Mouse (Mus musculus) MEL (cell line): ENCODE data around the gene Pelo. TPM values are rescaled to one million over a fixed set of nuclear protein-coding genes. Genes with fewer than 3 reads are reported as not detected.
A peak's percentile ranks its signal among the peaks of the same experiment; 100 is the strongest.

Experiments used
- DNase-seq: peaks from one replicate; pipeline ENCODE4 v3.0.0; 2011; ENCODE audit warnings: low read depth, low spot score
- H3K27ac ChIP-seq: 2 replicates; pipeline ENCODE4 v1.5.1; 2012; ENCODE audit warnings: low read depth, mild to moderate bottlenecking, control low read depth, low read length, moderate library complexity; ENCODE audit not compliant: control insufficient read depth
- H3K27me3 ChIP-seq, 2 experiments: fragments of 150-350 bp in 1 of 2; sonication (generic) in 1 of 2; 2 replicates each; pipeline ENCODE4 v1.6.1; 2012; ENCODE audit warnings: low read length in 2 of 2, mild to moderate bottlenecking in 2 of 2, improper control_type of control experiment in 1 of 2, moderate library complexity in 1 of 2; ENCODE audit not compliant: insufficient read depth in 2 of 2, control insufficient read depth in 1 of 2
- H3K36me3 ChIP-seq, 2 experiments: 2 replicates each; pipeline ENCODE4 v1.6.1; 2012 to 2014; ENCODE audit warnings: low read length in 2 of 2, improper control_type of control experiment in 1 of 2, inconsistent platforms in 1 of 2, mild to moderate bottlenecking in 1 of 2; ENCODE audit not compliant: insufficient read depth in 2 of 2, control insufficient read depth in 1 of 2
- H3K4me1 ChIP-seq, 2 experiments: fragments of 150-350 bp in 1 of 2; sonication (generic) in 1 of 2; 2 replicates each; pipeline ENCODE4 v1.6.1; 2012; ENCODE audit warnings: low read length in 2 of 2, improper control_type of control experiment in 1 of 2, mild to moderate bottlenecking in 1 of 2; ENCODE audit not compliant: insufficient read depth in 2 of 2, control insufficient read depth in 1 of 2
- H3K4me3 ChIP-seq, 2 experiments: fragments of 150-350 bp in 1 of 2; sonication (generic) in 1 of 2; 2 replicates each; pipeline ENCODE4 v1.5.1; 2012; ENCODE audit warnings: low read depth in 2 of 2, low read length in 2 of 2, mild to moderate bottlenecking in 2 of 2, moderate library complexity in 2 of 2, control low read depth in 1 of 2, improper control_type of control experiment in 1 of 2; ENCODE audit not compliant: control insufficient read depth in 1 of 2, insufficient read depth in 1 of 2
- H3K79me2 ChIP-seq: 2 replicates; pipeline ENCODE4 v1.6.1; 2012; ENCODE audit warnings: mild to moderate bottlenecking, low read length, moderate library complexity; ENCODE audit not compliant: control insufficient read depth, poor library complexity, insufficient read depth
- H3K9ac ChIP-seq: 2 replicates; pipeline ENCODE4 v1.6.1; 2012; ENCODE audit warnings: low read depth, mild to moderate bottlenecking, control low read depth, low read length, moderate library complexity; ENCODE audit not compliant: control insufficient read depth, poor library complexity, severe bottlenecking
- H3K9me3 ChIP-seq: fragments of 150-350 bp; sonication (generic); replicated peaks from 2 replicates; pipeline ENCODE4 v1.6.1; 2012; ENCODE audit warnings: mild to moderate bottlenecking, low read length, improper control_type of control experiment, moderate library complexity; ENCODE audit not compliant: insufficient read depth
- CHD1 ChIP-seq: IDR thresholded peaks from 2 replicates; pipeline ENCODE4 v1.6.1; 2012; ENCODE audit warnings: low read depth, mild to moderate bottlenecking, inconsistent platforms, low read length, improper control_type of control experiment
- E2F4 ChIP-seq: IDR thresholded peaks from 2 replicates; pipeline ENCODE4 v1.6.1; 2011; ENCODE audit warnings: low read depth, low read length, improper control_type of control experiment, borderline replicate concordance
- ELF1 ChIP-seq: IDR thresholded peaks from 2 replicates; pipeline ENCODE4 v1.6.1; 2014; ENCODE audit warnings: low read depth, mild to moderate bottlenecking, inconsistent platforms, low read length, improper control_type of control experiment, moderate library complexity
- GABPA ChIP-seq: IDR thresholded peaks from 2 replicates; pipeline ENCODE4 v1.6.1; 2012; ENCODE audit warnings: low read depth, mild to moderate bottlenecking, inconsistent platforms, low read length, improper control_type of control experiment, moderate library complexity
- GATA1 ChIP-seq: IDR thresholded peaks from 2 replicates; pipeline ENCODE4 v1.6.1; 2011; ENCODE audit warnings: low read depth, low read length, improper control_type of control experiment
- JUND ChIP-seq: IDR thresholded peaks from 2 replicates; pipeline ENCODE4 v1.6.1; 2011; ENCODE audit warnings: low read depth, mild to moderate bottlenecking, improper control_type of control experiment, low read length
- MAFK ChIP-seq: IDR thresholded peaks from 2 replicates; pipeline ENCODE4 v1.6.1; 2011; ENCODE audit warnings: low read depth, mild to moderate bottlenecking, low read length, improper control_type of control experiment, borderline replicate concordance
- MEF2A ChIP-seq: IDR thresholded peaks from 2 replicates; pipeline ENCODE4 v1.6.1; 2014; ENCODE audit warnings: low read depth, mild to moderate bottlenecking, inconsistent platforms, low read length, improper control_type of control experiment; ENCODE audit not compliant: poor library complexity, insufficient replicate concordance, severe bottlenecking; ENCODE audit errors: extremely low read depth
- MYC ChIP-seq: IDR thresholded peaks from 2 replicates; pipeline ENCODE4 v1.6.1; 2011; ENCODE audit warnings: low read depth, mild to moderate bottlenecking, low read length, improper control_type of control experiment, moderate library complexity
- NELFE ChIP-seq: IDR thresholded peaks from 2 replicates; pipeline ENCODE4 v1.6.1; 2011; ENCODE audit warnings: low read depth, low read length, improper control_type of control experiment
- NRF1 ChIP-seq: IDR thresholded peaks from 2 replicates; pipeline ENCODE4 v1.6.1; 2014; ENCODE audit warnings: low read depth, mild to moderate bottlenecking, inconsistent platforms, low read length, improper control_type of control experiment, moderate library complexity; ENCODE audit not compliant: poor library complexity, insufficient read depth, severe bottlenecking
- POLR2AphosphoS2 ChIP-seq: IDR thresholded peaks from 2 replicates; pipeline ENCODE4 v1.6.1; 2011; ENCODE audit warnings: low read length, improper control_type of control experiment
- POLR2AphosphoS5 ChIP-seq: IDR thresholded peaks from 2 replicates; pipeline ENCODE4 v1.6.1; 2012; ENCODE audit warnings: low read depth, borderline replicate concordance, mild to moderate bottlenecking, inconsistent platforms, low read length, moderate library complexity, mixed read lengths
- TBP ChIP-seq: IDR thresholded peaks from 2 replicates; pipeline ENCODE4 v1.8.0; 2011; ENCODE audit warnings: low read depth, low read length, improper control_type of control experiment
- USF1 ChIP-seq: IDR thresholded peaks from 2 replicates; pipeline ENCODE4 v1.6.1; 2014; ENCODE audit warnings: low read depth, mild to moderate bottlenecking, inconsistent platforms, low read length, improper control_type of control experiment, moderate library complexity
- USF2 ChIP-seq, 2 experiments: IDR thresholded peaks; 2 replicates each; pipeline ENCODE4 v1.6.1; 2011 to 2012; ENCODE audit warnings: improper control_type of control experiment in 2 of 2, low read length in 2 of 2, borderline replicate concordance in 1 of 2, inconsistent platforms in 1 of 2, low read depth in 1 of 2, mild to moderate bottlenecking in 1 of 2; ENCODE audit not compliant: insufficient read depth in 1 of 2
- ZC3H11A ChIP-seq: IDR thresholded peaks from 2 replicates; pipeline ENCODE4 v1.6.1; 2012; ENCODE audit warnings: low read depth, mild to moderate bottlenecking, inconsistent platforms, low read length, improper control_type of control experiment
- ZKSCAN1 ChIP-seq: IDR thresholded peaks from 2 replicates; pipeline ENCODE4 v1.6.1; 2012; ENCODE audit warnings: low read depth, mild to moderate bottlenecking, inconsistent platforms, low read length, improper control_type of control experiment, moderate library complexity
- ZMIZ1 ChIP-seq: IDR thresholded peaks from 2 replicates; pipeline ENCODE4 v1.6.1; 2012; ENCODE audit warnings: low read depth, mild to moderate bottlenecking, inconsistent platforms, low read length, improper control_type of control experiment, moderate library complexity
- polyA plus RNA-seq, 2 experiments: library from polyadenylated mRNA; stranded (reverse) in 1 of 2; unstranded in 1 of 2; fragments of >175 nt in 1 of 2; fragments of >200 nt in 1 of 2; gene quantifications; 2 replicates each; pipeline versions ENCODE4 v1.2.1 to v1.2.4; 2012; ENCODE audit warnings: low replicate concordance in 2 of 2, low read depth in 1 of 2; ENCODE audit not compliant: insufficient read length in 2 of 2, insufficient read depth in 1 of 2, missing spikeins in 1 of 2
- total RNA-seq: library from RNA; depleted of rRNA; stranded (reverse); fragments of 300-350 nt; gene quantifications from 2 replicates; pipeline ENCODE4 v1.2.3, GENCODE M21; 2012

Pelo gene
- total and polyA plus RNA-seq, 3 experiments = 32.6 to 39.7 TPM; not detected in 1

DNA sequence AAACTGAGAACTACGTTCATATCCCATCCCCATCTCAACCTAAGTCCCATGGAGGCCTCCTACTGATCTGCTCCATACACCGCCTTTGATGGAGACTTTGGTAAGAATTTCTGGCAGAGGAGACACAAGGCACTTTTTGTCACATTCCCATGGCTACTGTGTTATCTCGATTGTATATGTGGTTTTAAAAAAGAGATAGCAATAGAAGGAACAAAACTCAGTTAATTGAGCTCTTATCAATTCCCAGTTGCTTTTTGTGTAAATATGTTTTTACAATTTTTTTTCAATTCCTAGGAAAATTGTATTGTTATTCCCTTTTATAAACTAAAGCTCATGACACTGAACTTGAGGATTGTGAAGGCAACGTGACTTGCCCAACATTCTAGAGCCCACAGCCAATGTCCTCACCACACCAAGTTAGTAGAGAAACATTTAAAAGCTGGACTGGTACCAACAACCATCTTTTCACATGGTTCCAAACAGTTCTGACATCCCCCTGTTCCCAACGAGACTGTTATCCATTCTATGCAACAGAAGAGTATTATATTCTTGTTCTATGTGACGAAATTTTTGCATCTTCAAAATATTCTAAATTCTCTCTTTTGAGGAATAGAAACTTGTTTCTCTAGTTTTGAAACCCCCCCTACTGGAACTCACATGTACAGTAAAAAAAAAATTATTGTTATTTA is 10.8 kb downstream of the Pelo start:
- no peaks in the 10 kb centered on the region for H3K36me3 ChIP-seq
- H3K79me2 ChIP-seq = no peaks in the 10 kb centered on the region
- TF ChIP-seq CHD1 (no peak), ZC3H11A (no peak), MAFK (no peak), MEF2A (no peak), POLR2AphosphoS5 (no peak), GATA1 (peak; percentile 51)
- H3K4me3 ChIP-seq = no peak overlapping the region
- H3K9ac ChIP-seq = no peak overlapping the region
- no peaks in the 10 kb centered on the region for H3K4me1 ChIP-seq
- no peak for DNase-seq
- H3K27me3 ChIP-seq = no peaks in the 10 kb centered on the region
- H3K27ac ChIP-seq = no peak overlapping the region
- no peaks in the 10 kb centered on the region for H3K9me3 ChIP-seq

DNA sequence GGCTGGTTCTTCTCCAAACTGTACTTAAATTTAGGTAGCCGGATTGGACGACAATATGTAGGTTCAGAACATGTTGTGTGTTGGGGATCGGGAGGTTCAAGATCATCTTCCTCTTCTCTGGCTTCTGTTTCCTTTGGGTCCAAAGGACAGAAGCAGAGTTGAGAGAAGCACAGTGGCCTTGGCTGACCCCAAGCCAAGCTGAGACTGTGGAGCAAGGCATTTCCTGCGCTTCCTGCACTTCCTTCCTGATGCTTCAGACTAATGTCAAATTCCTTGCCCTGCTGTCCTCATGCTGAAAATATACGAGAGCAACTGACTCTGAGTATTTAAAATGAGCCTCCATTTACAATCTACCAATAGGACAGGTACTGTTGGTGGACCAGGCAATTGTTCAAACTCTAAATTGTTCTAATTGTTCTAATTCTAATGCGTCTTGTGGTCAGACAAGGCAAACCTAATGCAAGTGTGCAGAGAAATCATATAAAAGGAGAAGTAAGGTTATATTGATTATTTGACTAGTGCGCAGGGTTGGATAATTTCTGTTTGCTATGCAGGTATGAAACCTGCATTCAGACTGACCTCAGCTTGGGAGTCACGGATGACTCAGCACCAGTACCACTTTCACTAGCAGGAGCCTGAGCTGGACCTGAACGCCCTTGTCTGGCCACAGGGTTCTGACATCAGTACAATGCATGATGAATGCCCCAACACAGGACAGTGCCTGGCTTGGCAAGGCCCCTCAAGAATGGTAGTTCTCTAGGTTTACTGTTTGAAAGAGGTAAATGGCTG is 12.4 kb downstream of the Pelo start:
- Histone ChIP-seq H3K9me3 (no peaks in the 10 kb centered on the region), H3K27me3 (no peaks in the 10 kb centered on the region), H3K27ac (no peak overlapping the region), H3K36me3 (no peaks in the 10 kb centered on the region), H3K79me2 (no peaks in the 10 kb centered on the region), H3K4me1 (no peaks in the 10 kb centered on the region), H3K4me3 (no peak overlapping the region), H3K9ac (no peak overlapping the region)
- no peak for TF ChIP-seq NELFE
- no peak for DNase-seq

DNA sequence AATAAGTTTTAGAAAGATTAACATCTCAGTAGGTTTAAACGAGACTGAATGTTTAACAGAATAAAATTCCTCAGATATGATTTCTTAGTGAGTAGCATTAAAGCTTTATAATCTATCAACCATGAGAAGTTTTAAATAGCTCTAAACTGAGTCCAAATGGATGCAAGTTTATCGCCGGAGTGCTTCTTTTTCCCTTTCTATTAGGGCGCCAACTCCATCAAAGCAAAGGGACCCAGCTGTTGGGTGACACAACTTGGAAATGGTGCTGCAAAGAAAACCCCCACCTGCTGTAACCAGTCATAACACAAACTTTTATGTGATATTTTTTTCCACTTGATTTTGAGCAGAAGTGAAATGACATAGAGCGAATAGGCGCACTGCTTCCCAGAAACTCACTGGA is 17.6 kb downstream of the Pelo start:
- no peak for DNase-seq
- TF ChIP-seq USF2 (IDR thresholded peaks at IDR 0.05; ENCODE audit: borderline replicate concordance in 1 of 2, insufficient read depth in 1 of 2, low read depth in 1 of 2, low read length in 2 of 2) (no peak), MAFK (no peak), MEF2A (no peak), NELFE (no peak), ZMIZ1 (no peak), TBP (no peak), NRF1 (no peak), GABPA (no peak), JUND (no peak), ELF1 (no peak), E2F4 (no peak), GATA1 (no peak), ZKSCAN1 (no peak), MYC (no peak), POLR2AphosphoS2 (no peak), USF1 (no peak)
- Histone ChIP-seq H3K79me2 (no peaks in the 10 kb centered on the region), H3K4me1 (no peaks in the 10 kb centered on the region), H3K27ac (no peak overlapping the region), H3K9ac (no peak overlapping the region), H3K27me3 (no peaks in the 10 kb centered on the region; a peak in 1 of 4 replicates), H3K9me3 (no peaks in the 10 kb centered on the region), H3K4me3 (no peak overlapping the region), H3K36me3 (no peaks in the 10 kb centered on the region)
